Mouse (Mus musculus) ES-E14 (cell line): ENCODE results near the gene Abhd11. TPM values are rescaled to one million over a fixed set of nuclear protein-coding genes. Genes with fewer than 3 reads are reported as not detected.

Experiments used
- DNase-seq: peaks from one replicate; pipeline ENCODE4 v3.0.0-alpha.2; 2013; ENCODE audit warnings: low read depth, low spot score
- H3K27ac ChIP-seq: 2 replicates; pipeline ENCODE4 v1.5.1; 2012; ENCODE audit warnings: low read depth, mild to moderate bottlenecking, low read length, moderate library complexity, mixed read lengths; ENCODE audit not compliant: poor library complexity, insufficient read depth, severe bottlenecking
- H3K36me3 ChIP-seq: 2 replicates; pipeline ENCODE4 v1.6.1; 2012; ENCODE audit warnings: mild to moderate bottlenecking, low read length, moderate library complexity, mixed read lengths; ENCODE audit not compliant: control insufficient read depth, poor library complexity, insufficient read depth, severe bottlenecking
- H3K4me1 ChIP-seq, 2 experiments: fragments of 150-350 bp in 1 of 2; sonication (generic) in 1 of 2; 2 replicates each; pipeline ENCODE4 v1.6.1; 2012; ENCODE audit warnings: low read length in 2 of 2, mild to moderate bottlenecking in 1 of 2, mixed read lengths in 1 of 2; ENCODE audit not compliant: control insufficient read depth in 2 of 2, insufficient read depth in 2 of 2, poor library complexity in 1 of 2
- H3K4me3 ChIP-seq, 2 experiments: fragments of 150-350 bp in 1 of 2; sonication (generic) in 1 of 2; 2 replicates each; pipeline ENCODE4 v1.5.1; 2012; ENCODE audit warnings: low read length in 2 of 2, low read depth in 1 of 2, mild to moderate bottlenecking in 1 of 2, mixed read lengths in 1 of 2; ENCODE audit not compliant: insufficient read depth in 1 of 2, poor library complexity in 1 of 2, severe bottlenecking in 1 of 2
- H3K9ac ChIP-seq: 2 replicates; pipeline ENCODE4 v1.6.1; 2012; ENCODE audit warnings: low read depth, mild to moderate bottlenecking, low read length, mixed read lengths; ENCODE audit not compliant: poor library complexity, insufficient read depth, severe bottlenecking
- H3K9me3 ChIP-seq: fragments of 150-350 bp; sonication (generic); 2 replicates; pipeline ENCODE4 v1.6.1; 2012; ENCODE audit warnings: low read depth, mild to moderate bottlenecking, low read length; ENCODE audit not compliant: control insufficient read depth, insufficient read depth
- CHD2 ChIP-seq: IDR thresholded peaks from 2 replicates; pipeline ENCODE4 v1.6.1; 2014; ENCODE audit warnings: mild to moderate bottlenecking, low read depth, low read length, inconsistent platforms
- HCFC1 ChIP-seq: IDR thresholded peaks from 2 replicates; pipeline ENCODE4 v1.6.1; 2012; ENCODE audit warnings: low read length, inconsistent platforms, borderline replicate concordance; ENCODE audit not compliant: insufficient read depth
- MAFK ChIP-seq: IDR thresholded peaks from 2 replicates; pipeline ENCODE4 v1.6.1; 2014; ENCODE audit warnings: mild to moderate bottlenecking, low read depth, low read length, inconsistent platforms; ENCODE audit not compliant: insufficient read depth
- ZC3H11A ChIP-seq: IDR thresholded peaks from 2 replicates; pipeline ENCODE4 v1.6.1; 2012; ENCODE audit warnings: low read depth, mild to moderate bottlenecking, inconsistent platforms, low read length, borderline replicate concordance
- ZNF384 ChIP-seq: IDR thresholded peaks from 2 replicates; pipeline ENCODE4 v1.6.1; 2012; ENCODE audit warnings: low read depth, low read length, inconsistent platforms
- in situ Hi-C, 2 experiments: fragments of 600-800 bp; cut with MboI; formaldehyde crosslinking; loops; one replicate each; pipeline ENCODE4 v1.15.1; 2025; ENCODE audit warnings: low sequenced_read_pairs in 2 of 2, inconsistent platforms in 1 of 2; ENCODE audit not compliant: unreplicated experiment in 2 of 2
- total RNA-seq: library from RNA; depleted of rRNA; stranded (reverse); fragments of 300-350 nt; gene quantifications from 2 replicates; pipeline ENCODE4 v1.2.3, GENCODE M21; 2012

The Abhd11 gene
- total RNA-seq, 1 experiment: 64.8 TPM

DNA sequence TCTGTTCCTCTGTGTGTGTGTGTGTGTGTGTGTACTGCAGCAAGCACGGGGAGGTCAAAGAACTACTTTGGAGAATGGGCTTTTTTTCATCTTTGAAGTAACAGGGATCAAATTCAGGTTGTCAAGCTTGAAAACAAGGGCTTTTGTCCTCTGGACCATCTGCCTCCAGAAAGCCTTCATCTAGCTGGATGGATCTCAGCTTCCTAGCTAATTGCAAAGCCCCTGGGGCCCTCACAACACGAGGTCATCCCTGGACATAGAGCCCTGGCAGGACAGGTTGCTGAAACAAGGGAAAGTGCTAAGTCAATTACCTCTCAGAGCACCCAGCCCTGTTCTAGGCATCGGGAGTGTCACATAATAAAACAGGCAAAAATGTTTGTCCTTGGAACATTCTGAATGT lies 25.2 kb upstream of the Abhd11 start:
- in situ Hi-C loops: no loop called here
- no peak for TF ChIP-seq ZNF384
- TF ChIP-seq MAFK: no peak
- TF ChIP-seq ZC3H11A: no peak
- no peak for TF ChIP-seq CHD2
- no peak for TF ChIP-seq HCFC1
- no peak overlapping the region for H3K4me3 ChIP-seq
- no peak for DNase-seq
- no peaks in the 10 kb centered on the region for H3K9me3 ChIP-seq
- H3K36me3 ChIP-seq: no peaks in the 10 kb centered on the region
- H3K27ac ChIP-seq: no peak overlapping the region
- peaks cover 4 to 24% of the 10 kb centered on the region in 2 experiments for H3K4me1 ChIP-seq
- H3K9ac ChIP-seq: no peak overlapping the region

DNA sequence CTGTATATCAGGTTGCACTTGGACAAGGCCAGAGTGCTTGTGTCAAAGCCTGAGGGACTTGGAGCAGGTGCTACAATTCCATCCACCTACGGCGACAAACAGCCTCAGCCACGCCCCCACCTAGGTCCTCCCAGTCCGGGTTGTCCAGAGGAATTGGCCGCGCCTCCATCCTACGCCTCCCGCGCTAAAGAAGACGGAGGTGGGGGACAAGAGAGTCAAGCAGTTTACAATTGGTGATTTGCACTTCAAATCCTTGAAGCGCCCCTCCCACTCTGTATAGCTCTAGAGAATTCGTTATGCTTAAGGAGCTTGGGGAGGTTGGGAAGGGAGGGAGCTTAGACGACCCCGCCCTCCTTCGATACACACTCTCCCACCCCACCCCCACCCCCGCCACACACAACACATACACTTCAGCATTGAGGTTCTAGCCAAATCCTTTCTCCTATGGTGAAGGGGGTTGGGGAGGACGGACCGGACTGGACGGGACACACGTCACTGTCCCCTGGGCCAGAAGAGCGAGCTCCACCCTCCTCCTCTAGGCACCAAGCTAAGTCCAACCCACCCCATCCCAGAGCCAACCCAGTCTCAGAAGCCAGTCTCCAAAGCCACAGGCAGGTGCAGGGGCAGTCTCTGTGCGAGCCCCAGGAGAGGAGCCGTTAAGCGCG lies 23.2 kb upstream of the Abhd11 start, which contains the start of gene Cldn3:
TSS of gene Cldn3 (plus strand) at position 582 of the 665 bp plus-strand sequence.
- H3K9ac ChIP-seq: peak within 1 kb of the TSS; percentile 62
- TF ChIP-seq HCFC1 (no peak; the same call in 1 of the 2 replicates), CHD2 (no peak), ZNF384 (no peak), ZC3H11A (no peak)
- H3K27ac ChIP-seq: peak within 1 kb of the TSS; percentile 41; the same call in 1 of the 2 replicates
- DNase-seq: peak; percentile 90
- no peaks in the 10 kb centered on the region for H3K9me3 ChIP-seq
- peaks cover 4 to 26% of the 10 kb centered on the region in 2 experiments for H3K4me1 ChIP-seq
- peak within 1 kb of the TSS; percentile 72 to 73 for H3K4me3 ChIP-seq
- in situ Hi-C loops: no loop called here
- H3K36me3 ChIP-seq: no peaks in the 10 kb centered on the region

DNA sequence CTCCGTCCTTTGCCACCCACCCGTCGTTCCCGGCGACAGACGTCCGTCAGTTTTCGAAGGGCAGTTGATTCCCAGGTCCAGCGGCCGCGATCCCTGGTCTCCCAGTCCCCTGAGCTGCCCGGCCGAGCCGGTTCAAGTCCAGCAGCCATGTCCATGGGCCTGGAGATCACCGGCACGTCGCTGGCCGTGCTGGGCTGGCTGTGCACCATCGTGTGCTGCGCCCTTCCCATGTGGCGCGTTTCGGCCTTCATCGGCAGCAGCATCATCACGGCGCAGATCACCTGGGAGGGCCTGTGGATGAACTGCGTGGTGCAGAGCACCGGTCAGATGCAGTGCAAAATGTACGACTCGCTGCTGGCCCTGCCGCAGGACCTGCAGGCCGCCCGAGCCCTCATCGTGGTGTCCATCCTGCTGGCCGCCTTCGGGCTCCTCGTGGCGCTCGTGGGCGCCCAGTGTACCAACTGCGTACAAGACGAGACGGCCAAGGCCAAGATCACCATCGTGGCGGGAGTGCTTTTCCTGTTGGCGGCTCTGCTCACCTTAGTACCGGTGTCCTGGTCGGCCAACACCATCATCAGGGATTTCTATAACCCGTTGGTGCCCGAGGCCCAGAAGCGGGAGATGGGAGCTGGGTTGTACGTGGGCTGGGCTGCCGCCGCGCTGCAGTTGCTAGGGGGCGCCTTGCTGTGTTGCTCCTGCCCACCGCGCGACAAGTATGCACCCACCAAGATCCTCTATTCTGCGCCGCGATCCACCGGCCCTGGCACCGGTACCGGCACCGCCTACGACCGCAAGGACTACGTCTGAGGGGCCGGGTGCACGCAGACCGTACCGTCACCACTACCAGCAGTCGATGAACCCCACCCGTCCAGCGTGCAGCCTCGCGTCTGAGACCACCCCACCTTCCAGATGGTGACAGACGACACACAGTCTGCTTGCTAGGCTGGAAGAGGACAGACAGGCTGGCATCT lies 22.4 kb upstream of the Abhd11 start:
- TF ChIP-seq HCFC1: 0 out of 2 replicates have a peak, but pooled peaks have one; percentile 40
- no peak for TF ChIP-seq ZNF384
- no peak for TF ChIP-seq MAFK
- Histone ChIP-seq H3K36me3 (no peaks in the 10 kb centered on the region), H3K9ac (peak overlapping the region; percentile 62), H3K4me1 (peaks cover 4 to 26% of the 10 kb centered on the region in 2 experiments), H3K9me3 (no peaks in the 10 kb centered on the region), H3K27ac (peak overlapping the region; percentile 24; the same call in 1 of the 2 replicates), H3K4me3 (peak overlapping the region; percentile 72 to 73)
- in situ Hi-C loops: no loop called here
- DNase-seq: no peak

DNA sequence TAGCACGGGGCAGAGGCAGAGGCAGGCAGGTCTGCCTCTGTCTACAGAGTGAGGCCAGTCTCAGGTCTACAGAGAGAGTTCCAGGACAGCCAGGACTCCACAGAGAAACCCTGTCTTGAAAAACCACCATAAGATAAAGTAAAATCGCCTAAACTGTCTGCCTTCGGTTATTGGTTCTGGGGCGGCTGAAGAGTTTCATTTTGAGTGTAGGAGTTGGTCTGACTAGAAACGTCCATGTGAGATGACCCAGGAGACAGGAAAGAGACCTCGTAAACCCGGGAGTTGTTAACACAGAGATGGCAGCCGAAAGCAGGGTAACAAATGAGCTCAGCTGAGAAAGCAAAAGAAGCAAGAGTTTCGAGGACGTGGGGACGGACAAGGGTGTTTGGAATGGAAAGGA lies 19.8 kb upstream of the Abhd11 start:
- peaks cover 4 to 23% of the 10 kb centered on the region in 2 experiments; a peak in 3 of 4 replicates for H3K4me1 ChIP-seq
- in situ Hi-C loops: no loop called here
- no peak overlapping the region for H3K9ac ChIP-seq
- no peak overlapping the region for H3K27ac ChIP-seq
- TF ChIP-seq ZNF384 (no peak), ZC3H11A (no peak), CHD2 (no peak), HCFC1 (no peak), MAFK (no peak)
- no peak overlapping the region for H3K4me3 ChIP-seq
- no peak for DNase-seq
- no peaks in the 10 kb centered on the region for H3K9me3 ChIP-seq
- no peaks in the 10 kb centered on the region for H3K36me3 ChIP-seq
